19 mouse cellular contexts compared by ENCODE assay signal in genomic region chr5:112686309-112687099, GRCm38 (mm10).
A peak's percentile ranks its signal among the peaks of the same experiment; 100 is the strongest.
DNase-seq lines count a peak whose midpoint lies in the region; ATAC-seq and TF ChIP-seq lines count a peak whose summit lies in the region.
"Had no signal": no experiment of that assay in that cellular context is flagged by ENCODE, and none has a peak within 500 bp of the region (broad histone marks: within the 10 kb centered on the region; RNA-seq: fewer than 3 reads in every experiment).

No protein-coding gene starts in this region.

- no peak for ATAC-seq in kidney, embryonic 15.5 days (replicated peaks; ENCODE audit: low FRiP score)
- peak; percentile 15; the same call in 1 of the 2 replicates for ATAC-seq in G1E (ENCODE audit: extremely low read depth, insufficient number of reproducible peaks, low FRiP score, poor library complexity, severe bottlenecking)
- ATAC-seq in hindbrain, embryonic 14.5 days (ENCODE audit: low FRiP score) = 0 out of 2 replicates have a peak, but pooled peaks have one; percentile 34
- no peak for ATAC-seq in heart, embryonic 11.5 days (replicated peaks; ENCODE audit: insufficient number of reproducible peaks, low FRiP score, low TSS enrichment)
- ATAC-seq: lung, postnatal 0 days had no signal

- no peak overlapping the region for H3K4me3 ChIP-seq in kidney, adult 2 months (ENCODE audit: insufficient read depth, low read depth, low read length)
- H3K4me3 ChIP-seq in kidney, embryonic 15.5 days (replicated peaks) = no peak overlapping the region
- 0 out of 2 replicates have a peak overlapping the region, but pooled peaks have one; percentile 26 for H3K4me3 ChIP-seq in E14TG2a.4 (replicated peaks; ENCODE audit: low read length)
- H3K4me3 ChIP-seq in G1E (ENCODE audit: low read depth, low read length) = no peak overlapping the region
- no peak overlapping the region for H3K4me3 ChIP-seq in hindbrain, embryonic 14.5 days (replicated peaks; ENCODE audit: low read length)
- no peak overlapping the region for H3K4me3 ChIP-seq in heart, embryonic 11.5 days (ENCODE audit: low read depth, low read length)
- H3K4me3 ChIP-seq: gastrocnemius, adult 2 months; heart, embryonic 10.5 days; limb, embryonic 13.5 days; liver, embryonic 15.5 days; midbrain, embryonic 12.5 days had no signal

- H3K27ac ChIP-seq in kidney, adult 2 months (ENCODE audit: insufficient read depth, low read depth, low read length) = no peak overlapping the region
- H3K27ac ChIP-seq in kidney, embryonic 15.5 days = no peak overlapping the region
- H3K27ac ChIP-seq in hindbrain, embryonic 14.5 days = 0 out of 2 replicates have a peak overlapping the region, but pooled peaks have one; percentile 6
- H3K27ac ChIP-seq in heart, embryonic 11.5 days (ENCODE audit: low read depth, low read length) = no peak overlapping the region
- H3K27ac ChIP-seq: gastrocnemius, adult 2 months; heart, embryonic 10.5 days; limb, embryonic 13.5 days; liver, embryonic 15.5 days; midbrain, embryonic 12.5 days had no signal

- no peaks in the 10 kb centered on the region for H3K36me3 ChIP-seq in kidney, adult 2 months (ENCODE audit: control insufficient read depth, insufficient read depth, low read length)
- no peaks in the 10 kb centered on the region for H3K36me3 ChIP-seq in kidney, embryonic 15.5 days
- no peaks in the 10 kb centered on the region for H3K36me3 ChIP-seq in E14TG2a.4 (ENCODE audit: insufficient read depth, low read length)
- no peaks in the 10 kb centered on the region for H3K36me3 ChIP-seq in G1E (replicated peaks)
- H3K36me3 ChIP-seq in hindbrain, embryonic 14.5 days (replicated peaks; ENCODE audit: control insufficient read depth, insufficient read depth) = no peaks in the 10 kb centered on the region
- no peaks in the 10 kb centered on the region; the same call in 1 of the 2 replicates for H3K36me3 ChIP-seq in heart, embryonic 11.5 days (ENCODE audit: control insufficient read depth, insufficient read depth, low read length)
- H3K36me3 ChIP-seq: limb, embryonic 13.5 days; liver, embryonic 15.5 days; midbrain, embryonic 12.5 days had no signal

- no peak for TF ChIP-seq CTCF in kidney, adult 2 months (conservative IDR thresholded peaks at IDR 0.05; ENCODE audit: insufficient read depth, insufficient read length, low read depth, low read length)
- TF ChIP-seq CTCF in E14TG2a.4 (conservative IDR thresholded peaks at IDR 0.05; ENCODE audit: low read length) (no peak), G1E (IDR thresholded peaks at IDR 0.05; ENCODE audit: low read depth, low read length) (no peak)

- H3K4me1 ChIP-seq in kidney, adult 2 months (ENCODE audit: control insufficient read depth, insufficient read depth, low read length) = no peaks in the 10 kb centered on the region
- H3K4me1 ChIP-seq in kidney, embryonic 15.5 days = no peaks in the 10 kb centered on the region
- H3K4me1 ChIP-seq in E14TG2a.4 (replicated peaks; ENCODE audit: low read depth, low read length) = peaks cover 27% of the 10 kb centered on the region
- no peaks in the 10 kb centered on the region for H3K4me1 ChIP-seq in G1E (ENCODE audit: insufficient read depth, low read depth, low read length)
- no peaks in the 10 kb centered on the region for H3K4me1 ChIP-seq in hindbrain, embryonic 14.5 days (replicated peaks; ENCODE audit: control insufficient read depth, insufficient read depth, low read length)
- no peaks in the 10 kb centered on the region for H3K4me1 ChIP-seq in heart, embryonic 11.5 days (ENCODE audit: control insufficient read depth, insufficient read depth, low read length)
- H3K4me1 ChIP-seq: limb, embryonic 13.5 days; liver, embryonic 15.5 days had no signal

- 72% methylated on average over 14 of the region's 14 CpGs for WGBS in kidney, adult 2 months
- WGBS in kidney, embryonic 15.5 days = 71% methylated on average over 14 of the region's 14 CpGs
- WGBS in hindbrain, embryonic 14.5 days = 55% methylated on average over 14 of the region's 14 CpGs
- WGBS in heart, embryonic 11.5 days (ENCODE audit: insufficient replicate concordance) = 74% methylated on average over 14 of the region's 14 CpGs

- TF ChIP-seq POLR2A in kidney, adult 2 months (IDR thresholded peaks at IDR 0.05; ENCODE audit: low read depth, low read length) = no peak

- peak; percentile 5 for DNase-seq in kidney, adult 2 months
- DNase-seq in G1E (ENCODE audit: low spot score) = no peak
- DNase-seq in hindbrain, embryonic 14.5 days (ENCODE audit: low spot score) = no peak
- DNase-seq in adrenal gland, adult (ENCODE audit: inconsistent age in 2 of 2, low spot score in 1 of 2) = no peak
- DNase-seq in cerebellum, adult 18-20 months = no peak
- DNase-seq: B cell, adult 2 months; cerebellum, adult 8-10 months; kidney, adult 8-10 months; right cerebral cortex, postnatal 4 days; thymus, postnatal 4 days had no signal

- H3K9me3 ChIP-seq in kidney, embryonic 15.5 days (replicated peaks) = no peaks in the 10 kb centered on the region
- H3K9me3 ChIP-seq in E14TG2a.4 (ENCODE audit: low read length) (peaks cover under 1% of the 10 kb centered on the region), G1E (replicated peaks) (peaks cover 87% of the 10 kb centered on the region)
- no peaks in the 10 kb centered on the region for H3K9me3 ChIP-seq in hindbrain, embryonic 14.5 days (ENCODE audit: control insufficient read depth, low read length)
- H3K9me3 ChIP-seq in heart, embryonic 11.5 days (replicated peaks; ENCODE audit: control insufficient read depth, low read length) = no peaks in the 10 kb centered on the region
- H3K9me3 ChIP-seq: heart, embryonic 10.5 days; limb, embryonic 13.5 days; liver, embryonic 15.5 days; midbrain, embryonic 12.5 days had no signal

- H3K9ac ChIP-seq in kidney, embryonic 15.5 days = no peak overlapping the region
- H3K9ac ChIP-seq in hindbrain, embryonic 14.5 days = no peak overlapping the region
- no peak overlapping the region for H3K9ac ChIP-seq in heart, embryonic 11.5 days (ENCODE audit: low read depth, low read length)
- H3K9ac ChIP-seq: limb, embryonic 13.5 days; liver, embryonic 15.5 days; midbrain, embryonic 12.5 days had no signal

- H3K4me2 ChIP-seq in kidney, embryonic 15.5 days = no peak overlapping the region
- H3K4me2 ChIP-seq in hindbrain, embryonic 14.5 days (replicated peaks) = no peak overlapping the region
- no peak overlapping the region for H3K4me2 ChIP-seq in heart, embryonic 11.5 days
- H3K4me2 ChIP-seq: limb, embryonic 13.5 days; liver, embryonic 15.5 days; midbrain, embryonic 12.5 days had no signal

- H3K27me3 ChIP-seq in kidney, adult 2 months (replicated peaks; ENCODE audit: control insufficient read depth, insufficient read depth, low read length) = no peaks in the 10 kb centered on the region
- no peaks in the 10 kb centered on the region for H3K27me3 ChIP-seq in kidney, embryonic 15.5 days
- H3K27me3 ChIP-seq in E14TG2a.4 (ENCODE audit: insufficient read depth, low read length) (peaks cover 2% of the 10 kb centered on the region), G1E (ENCODE audit: insufficient read depth, low read length) (no peaks in the 10 kb centered on the region)
- H3K27me3 ChIP-seq in hindbrain, embryonic 14.5 days (ENCODE audit: control insufficient read depth, insufficient read depth, low read length) = no peaks in the 10 kb centered on the region
- H3K27me3 ChIP-seq in heart, embryonic 11.5 days (ENCODE audit: control insufficient read depth, insufficient read depth, low read length) = no peaks in the 10 kb centered on the region; the same call in 1 of the 2 replicates
- H3K27me3 ChIP-seq: limb, embryonic 13.5 days; liver, embryonic 15.5 days; midbrain, embryonic 12.5 days had no signal

Comparison
In these comparisons a context has a peak if more than half of its experiments do, and no peak if none do; other contexts are left out.
1. ATAC-seq: peak in G1E (single experiment) and hindbrain, embryonic 14.5 days (single experiment); none in kidney, embryonic 15.5 days (single experiment) and heart, embryonic 11.5 days (single experiment).